Mouse (Mus musculus) MEL (cell line): ENCODE measurements around the gene 4930505A04Rik.

Experiments used
- CHD1 ChIP-seq: IDR thresholded peaks from 2 replicates; pipeline ENCODE4 v1.6.1; 2012; ENCODE audit warnings: low read depth, mild to moderate bottlenecking, inconsistent platforms, low read length, improper control_type of control experiment
- CTCF ChIP-seq, 3 experiments: IDR thresholded peaks in 2 of 3; conservative IDR thresholded peaks in 1 of 3; 2 replicates each; pipeline ENCODE4 v1.5.1; 2011 to 2012; ENCODE audit warnings: low read length in 3 of 3, low read depth in 2 of 3, mild to moderate bottlenecking in 2 of 3, improper control_type of control experiment in 1 of 3, inconsistent platforms in 1 of 3, mixed read lengths in 1 of 3, moderate library complexity in 1 of 3; ENCODE audit not compliant: control insufficient read depth in 1 of 3, insufficient read depth in 1 of 3, poor library complexity in 1 of 3, severe bottlenecking in 1 of 3
- EP300 ChIP-seq, 2 experiments: IDR thresholded peaks; 2 replicates each; pipeline ENCODE4 v1.6.1; 2011; ENCODE audit warnings: improper control_type of control experiment in 2 of 2, low read length in 2 of 2, low read depth in 1 of 2, mild to moderate bottlenecking in 1 of 2
- ETS1 ChIP-seq: IDR thresholded peaks from 2 replicates; pipeline ENCODE4 v1.6.1; 2012; ENCODE audit warnings: low read depth, mild to moderate bottlenecking, inconsistent platforms, low read length, improper control_type of control experiment, moderate library complexity
- GABPA ChIP-seq: IDR thresholded peaks from 2 replicates; pipeline ENCODE4 v1.6.1; 2012; ENCODE audit warnings: low read depth, mild to moderate bottlenecking, inconsistent platforms, low read length, improper control_type of control experiment, moderate library complexity
- MEF2A ChIP-seq: IDR thresholded peaks from 2 replicates; pipeline ENCODE4 v1.6.1; 2014; ENCODE audit warnings: low read depth, mild to moderate bottlenecking, inconsistent platforms, low read length, improper control_type of control experiment; ENCODE audit not compliant: poor library complexity, insufficient replicate concordance, severe bottlenecking; ENCODE audit errors: extremely low read depth
- POLR2A ChIP-seq, 2 experiments: IDR thresholded peaks; 2 replicates each; pipeline ENCODE4 v1.6.1; 2011 to 2012; ENCODE audit warnings: low read length in 2 of 2, mild to moderate bottlenecking in 2 of 2, control low read depth in 1 of 2, improper control_type of control experiment in 1 of 2, low read depth in 1 of 2, moderate library complexity in 1 of 2; ENCODE audit not compliant: control insufficient read depth in 1 of 2, insufficient read depth in 1 of 2, poor library complexity in 1 of 2
- POLR2AphosphoS5 ChIP-seq: IDR thresholded peaks from 2 replicates; pipeline ENCODE4 v1.6.1; 2012; ENCODE audit warnings: low read depth, borderline replicate concordance, mild to moderate bottlenecking, inconsistent platforms, low read length, moderate library complexity, mixed read lengths
- RAD21 ChIP-seq: IDR thresholded peaks from 2 replicates; pipeline ENCODE4 v1.6.1; 2011; ENCODE audit warnings: mild to moderate bottlenecking, low read depth, low read length, improper control_type of control experiment
- UBTF ChIP-seq: IDR thresholded peaks from 2 replicates; pipeline ENCODE4 v1.6.1; 2012; ENCODE audit warnings: low read depth, mild to moderate bottlenecking, inconsistent platforms, low read length, improper control_type of control experiment, moderate library complexity, borderline replicate concordance; ENCODE audit not compliant: insufficient read depth
- USF1 ChIP-seq: IDR thresholded peaks from 2 replicates; pipeline ENCODE4 v1.6.1; 2014; ENCODE audit warnings: low read depth, mild to moderate bottlenecking, inconsistent platforms, low read length, improper control_type of control experiment, moderate library complexity
- USF2 ChIP-seq, 2 experiments: IDR thresholded peaks; 2 replicates each; pipeline ENCODE4 v1.6.1; 2011 to 2012; ENCODE audit warnings: improper control_type of control experiment in 2 of 2, low read length in 2 of 2, borderline replicate concordance in 1 of 2, inconsistent platforms in 1 of 2, low read depth in 1 of 2, mild to moderate bottlenecking in 1 of 2; ENCODE audit not compliant: insufficient read depth in 1 of 2
- ZKSCAN1 ChIP-seq: IDR thresholded peaks from 2 replicates; pipeline ENCODE4 v1.6.1; 2012; ENCODE audit warnings: low read depth, mild to moderate bottlenecking, inconsistent platforms, low read length, improper control_type of control experiment, moderate library complexity

- TF ChIP-seq USF1 = no peak
- no peak for TF ChIP-seq CTCF (IDR thresholded peaks at IDR 0.05 in 2 of 3, conservative IDR thresholded peaks at IDR 0.05 in 1 of 3; ENCODE audit: control insufficient read depth in 1 of 3, insufficient read depth in 1 of 3, low read depth in 2 of 3, low read length in 3 of 3, poor library complexity in 1 of 3, severe bottlenecking in 1 of 3)
- TF ChIP-seq EP300 (IDR thresholded peaks at IDR 0.05; ENCODE audit: low read depth in 1 of 2, low read length in 2 of 2) = no peak
- no peak for TF ChIP-seq USF2 (IDR thresholded peaks at IDR 0.05; ENCODE audit: borderline replicate concordance in 1 of 2, insufficient read depth in 1 of 2, low read depth in 1 of 2, low read length in 2 of 2)
- TF ChIP-seq UBTF = no peak
- no peak for TF ChIP-seq GABPA
- no peak for TF ChIP-seq POLR2AphosphoS5
- TF ChIP-seq ETS1 = no peak
- TF ChIP-seq RAD21 = no peak
- TF ChIP-seq POLR2A (IDR thresholded peaks at IDR 0.05; ENCODE audit: control insufficient read depth in 1 of 2, insufficient read depth in 1 of 2, low read depth in 1 of 2, low read length in 2 of 2, poor library complexity in 1 of 2) = no peak
- no peak for TF ChIP-seq ZKSCAN1
- TF ChIP-seq MEF2A = no peak
- no peak for TF ChIP-seq CHD1
Measured at GRCm38 (mm10) chr11:30394351-30394750, 77.3 kb downstream of the 4930505A04Rik start.
